Mouse (Mus musculus): Measurements from ENCODE around the gene Gm20388. TPM values are rescaled to one million over a fixed set of nuclear protein-coding genes. Genes with fewer than 3 reads are reported as not detected.

The Gm20388 gene
- polyA plus RNA-seq, 1 experiment: 0.36 TPM

DNA sequence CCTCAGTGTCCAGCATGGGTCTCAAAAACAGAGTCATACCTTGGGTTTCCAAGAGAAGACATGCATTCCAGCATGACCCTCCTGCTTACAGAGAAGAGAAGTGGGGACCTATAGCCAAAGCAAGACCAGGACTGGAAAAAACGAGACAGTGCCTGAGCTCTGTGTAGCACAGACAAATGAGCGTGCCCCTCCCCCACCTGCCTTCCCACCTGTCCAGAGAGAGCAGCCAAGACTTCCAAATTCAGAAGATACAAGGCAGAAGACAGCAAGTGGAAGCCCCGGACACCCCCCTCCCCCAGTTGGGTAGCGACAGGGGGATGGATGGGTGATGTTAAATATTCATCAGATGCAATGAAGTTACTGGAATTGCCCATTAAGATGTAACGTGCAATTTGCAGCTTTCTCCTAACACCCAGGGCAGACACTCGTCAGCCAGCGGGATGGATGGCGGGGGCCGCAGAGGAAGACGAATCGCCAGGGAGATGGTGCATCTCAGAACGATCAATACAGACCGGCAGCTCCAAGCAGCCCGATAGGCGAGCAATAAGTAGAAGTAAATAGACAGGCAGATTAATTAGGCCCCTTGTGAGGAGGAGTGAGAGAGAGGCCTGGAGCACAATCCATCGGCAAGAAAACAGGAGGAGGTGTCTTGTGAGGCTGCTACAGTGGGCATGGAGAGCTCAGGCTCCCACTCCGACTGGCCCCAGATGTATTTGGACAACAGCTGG lies 2834.5 kb downstream of the Gm20388 start:
- no peaks in the 10 kb centered on the region for H3K9me3 ChIP-seq (ENCODE audit: control insufficient read depth, low read length)
- H3K27me3 ChIP-seq (ENCODE audit: control insufficient read depth): peaks cover 98% of the 10 kb centered on the region
- no peaks in the 10 kb centered on the region for H3K36me3 ChIP-seq (ENCODE audit: control insufficient read depth)
- TF ChIP-seq GATA1 (IDR thresholded peaks at IDR 0.05; ENCODE audit: low read length): no peak
- TF ChIP-seq TAL1 (IDR thresholded peaks at IDR 0.05; ENCODE audit: low read length): no peak
- peaks cover 4% of the 10 kb centered on the region for H3K4me1 ChIP-seq (ENCODE audit: control insufficient read depth)
- H3K4me3 ChIP-seq (replicated peaks): no peak overlapping the region

GRCm38 (mm10) chr8:122745750-122746275 lies 2835.2 kb downstream of the Gm20388 start:
- peaks cover 98% of the 10 kb centered on the region for H3K27me3 ChIP-seq (ENCODE audit: control insufficient read depth)
- no peak for TF ChIP-seq TAL1 (IDR thresholded peaks at IDR 0.05; ENCODE audit: low read length)

GRCm38 (mm10) chr8:122746439-122746838 lies 2835.8 kb downstream of the Gm20388 start:
- H3K9me3 ChIP-seq (ENCODE audit: control insufficient read depth, low read length): no peaks in the 10 kb centered on the region
- H3K27me3 ChIP-seq (ENCODE audit: control insufficient read depth): peaks cover 98% of the 10 kb centered on the region
- peaks cover 9% of the 10 kb centered on the region for H3K4me1 ChIP-seq (ENCODE audit: control insufficient read depth)
- H3K36me3 ChIP-seq (ENCODE audit: control insufficient read depth): no peaks in the 10 kb centered on the region
- no peak overlapping the region for H3K4me3 ChIP-seq (replicated peaks)
- TF ChIP-seq GATA1 (IDR thresholded peaks at IDR 0.05; ENCODE audit: low read length) (no peak), TAL1 (IDR thresholded peaks at IDR 0.05; ENCODE audit: low read length) (no peak)

More at GRCm38 (mm10) chr8:122745750-122746275, 2835.2 kb downstream of the Gm20388 start:
- H3K9me3 ChIP-seq (ENCODE audit: control insufficient read depth, low read length): no peaks in the 10 kb centered on the region
- no peaks in the 10 kb centered on the region for H3K36me3 ChIP-seq (ENCODE audit: control insufficient read depth)
- H3K4me3 ChIP-seq (replicated peaks): no peak overlapping the region
- peaks cover 7% of the 10 kb centered on the region for H3K4me1 ChIP-seq (ENCODE audit: control insufficient read depth)

GRCm38 (mm10) chr8:122747825-122748224 lies 2837.2 kb downstream of the Gm20388 start:
- no peaks in the 10 kb centered on the region for H3K36me3 ChIP-seq (ENCODE audit: control insufficient read depth)
- peaks cover 98% of the 10 kb centered on the region for H3K27me3 ChIP-seq (ENCODE audit: control insufficient read depth)
- H3K4me1 ChIP-seq (ENCODE audit: control insufficient read depth): peaks cover 9% of the 10 kb centered on the region

GRCm38 (mm10) chr8:122749333-122749958 lies 2838.8 kb downstream of the Gm20388 start:
- H3K27me3 ChIP-seq (ENCODE audit: control insufficient read depth): peaks cover 98% of the 10 kb centered on the region
- H3K4me3 ChIP-seq (replicated peaks): no peak overlapping the region
- peaks cover 8% of the 10 kb centered on the region for H3K4me1 ChIP-seq (ENCODE audit: control insufficient read depth)
- TF ChIP-seq TAL1 (IDR thresholded peaks at IDR 0.05; ENCODE audit: low read length): no peak
- no peak for TF ChIP-seq GATA1 (IDR thresholded peaks at IDR 0.05; ENCODE audit: low read length)
- H3K36me3 ChIP-seq (ENCODE audit: control insufficient read depth): no peaks in the 10 kb centered on the region
- H3K9me3 ChIP-seq (ENCODE audit: control insufficient read depth, low read length): no peaks in the 10 kb centered on the region

More at GRCm38 (mm10) chr8:122747825-122748224, 2837.2 kb downstream of the Gm20388 start:
- TF ChIP-seq TAL1 (IDR thresholded peaks at IDR 0.05; ENCODE audit: low read length) (no peak), GATA1 (IDR thresholded peaks at IDR 0.05; ENCODE audit: low read length) (no peak)
- Histone ChIP-seq H3K4me3 (replicated peaks) (no peak overlapping the region), H3K9me3 (ENCODE audit: control insufficient read depth, low read length) (no peaks in the 10 kb centered on the region)

DNA sequence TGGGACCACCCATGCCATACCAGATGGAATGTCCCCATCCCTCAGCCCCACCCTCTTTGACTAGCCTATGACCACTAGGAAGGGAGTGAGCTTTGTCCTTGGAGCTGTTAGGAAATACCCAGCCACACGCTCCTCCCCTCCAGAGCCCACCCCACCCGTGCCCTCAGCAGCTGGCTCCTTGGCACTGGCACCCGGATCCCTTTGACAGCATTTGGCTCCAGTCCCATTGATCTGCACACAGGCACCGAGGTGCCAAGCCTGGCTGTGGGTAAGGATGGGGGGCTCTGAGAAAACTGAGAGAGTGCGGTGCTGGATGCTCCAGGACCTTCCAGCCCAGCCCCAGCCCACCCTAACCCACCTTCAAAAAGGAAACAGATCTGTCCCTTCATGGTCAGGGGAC lies 2840.7 kb downstream of the Gm20388 start:
- Histone ChIP-seq H3K27me3 (ENCODE audit: control insufficient read depth) (peaks cover 94% of the 10 kb centered on the region), H3K4me1 (ENCODE audit: control insufficient read depth) (peaks cover 8% of the 10 kb centered on the region), H3K9me3 (ENCODE audit: control insufficient read depth, low read length) (no peaks in the 10 kb centered on the region), H3K36me3 (ENCODE audit: control insufficient read depth) (no peaks in the 10 kb centered on the region), H3K4me3 (replicated peaks) (no peak overlapping the region)
- TF ChIP-seq GATA1 (IDR thresholded peaks at IDR 0.05; ENCODE audit: low read length) (no peak), TAL1 (IDR thresholded peaks at IDR 0.05; ENCODE audit: low read length) (no peak)

DNA sequence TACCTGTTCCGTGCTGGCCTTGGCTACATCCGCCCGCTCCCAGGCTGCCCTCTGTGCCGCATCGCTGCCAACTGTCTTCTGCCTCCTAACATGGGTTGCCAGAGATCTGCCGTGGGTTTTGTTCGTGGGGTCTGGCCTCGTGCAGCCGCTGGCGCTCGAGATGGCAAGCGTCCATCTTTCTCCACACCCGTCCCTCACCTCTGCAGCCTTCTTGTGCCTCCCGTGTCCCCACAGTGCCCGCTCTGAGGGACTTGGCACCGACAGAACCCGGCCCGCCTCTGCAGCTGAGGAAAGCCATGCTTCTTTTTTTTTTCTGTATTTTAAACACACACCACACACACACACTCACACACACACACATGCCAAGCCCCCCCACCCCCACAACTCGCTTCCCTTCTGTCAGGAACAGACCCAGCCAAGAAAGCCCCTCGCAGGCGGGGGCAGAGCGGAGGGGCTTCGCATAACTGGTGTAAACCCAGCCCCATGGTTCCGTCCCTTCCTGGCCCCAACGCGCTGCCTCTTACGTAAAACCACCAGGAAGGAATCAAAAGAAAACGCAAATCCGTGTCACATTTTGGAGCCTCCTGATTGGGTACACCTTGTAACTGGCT lies 2841.6 kb downstream of the Gm20388 start:
- TF ChIP-seq GATA1 (IDR thresholded peaks at IDR 0.05; ENCODE audit: low read length) (no peak), TAL1 (IDR thresholded peaks at IDR 0.05; ENCODE audit: low read length) (no peak)
- H3K4me3 ChIP-seq (replicated peaks): no peak overlapping the region

DNA sequence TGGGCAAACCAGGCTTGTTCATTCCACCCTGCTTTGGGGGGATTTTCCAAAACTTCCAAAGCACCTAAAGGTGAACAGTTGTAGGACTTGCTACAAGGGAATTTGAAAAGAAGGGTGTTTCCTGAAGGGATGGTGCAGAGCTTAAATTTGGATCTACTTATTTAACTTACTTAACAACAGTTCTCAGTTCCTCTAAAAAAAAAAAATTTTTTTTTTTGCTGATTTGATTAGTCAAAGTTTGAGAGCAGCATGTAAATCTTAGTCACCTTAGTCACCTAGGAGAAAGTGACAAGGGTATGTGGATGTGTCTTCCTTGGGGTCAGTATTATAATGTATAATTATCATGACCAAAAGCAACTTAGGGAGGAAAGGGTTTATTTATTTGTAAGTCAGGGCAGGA lies 2848.0 kb downstream of the Gm20388 start:
- Histone ChIP-seq H3K27me3 (ENCODE audit: control insufficient read depth) (peaks cover 80% of the 10 kb centered on the region), H3K4me3 (replicated peaks) (no peak overlapping the region), H3K36me3 (ENCODE audit: control insufficient read depth) (no peaks in the 10 kb centered on the region), H3K4me1 (ENCODE audit: control insufficient read depth) (peaks cover 36% of the 10 kb centered on the region), H3K9me3 (ENCODE audit: control insufficient read depth, low read length) (no peaks in the 10 kb centered on the region)
- TF ChIP-seq TAL1 (IDR thresholded peaks at IDR 0.05; ENCODE audit: low read length): no peak
- TF ChIP-seq GATA1 (IDR thresholded peaks at IDR 0.05; ENCODE audit: low read length): no peak

More for the DNA sequence above, 2841.6 kb downstream of the Gm20388 start:
- peaks cover 94% of the 10 kb centered on the region for H3K27me3 ChIP-seq (ENCODE audit: control insufficient read depth)
- no peaks in the 10 kb centered on the region for H3K36me3 ChIP-seq (ENCODE audit: control insufficient read depth)
- H3K9me3 ChIP-seq (ENCODE audit: control insufficient read depth, low read length): no peaks in the 10 kb centered on the region
- peaks cover 8% of the 10 kb centered on the region for H3K4me1 ChIP-seq (ENCODE audit: control insufficient read depth)

GRCm38 (mm10) chr8:122760116-122760515 lies 2849.5 kb downstream of the Gm20388 start:
- no peaks in the 10 kb centered on the region for H3K9me3 ChIP-seq (ENCODE audit: control insufficient read depth, low read length)

More at GRCm38 (mm10) chr8:122760116-122760515, 2849.5 kb downstream of the Gm20388 start:
- H3K4me3 ChIP-seq (replicated peaks): no peak overlapping the region
- H3K27me3 ChIP-seq (ENCODE audit: control insufficient read depth): peaks cover 80% of the 10 kb centered on the region
- TF ChIP-seq GATA1 (IDR thresholded peaks at IDR 0.05; ENCODE audit: low read length) (no peak), TAL1 (IDR thresholded peaks at IDR 0.05; ENCODE audit: low read length) (no peak)
- H3K36me3 ChIP-seq (ENCODE audit: control insufficient read depth): no peaks in the 10 kb centered on the region
- H3K4me1 ChIP-seq (ENCODE audit: control insufficient read depth): peaks cover 38% of the 10 kb centered on the region

All from erythroblast, embryonic 14.5 days (primary cell).